Mouse (Mus musculus): ENCODE data around the gene Arl4d.

The Arl4d gene

GRCm38 (mm10) chr11:101712811-101713210 is 47.5 kb downstream of the Arl4d start:
- in situ Hi-C loops (cut with MboI; ENCODE audit: low sequenced_read_pairs), result no loop called here

GRCm38 (mm10) chr11:101714012-101714411 is 48.7 kb downstream of the Arl4d start:
- in situ Hi-C loops (cut with MboI; ENCODE audit: low sequenced_read_pairs), result no loop called here
